Mouse (Mus musculus) central nervous system, embryonic 18 days (tissue): ENCODE data around the gene Mcu. TPM values are rescaled to one million over a fixed set of nuclear protein-coding genes. Genes with fewer than 3 reads are reported as not detected.

Experiments
- polyA plus RNA-seq: library from polyadenylated mRNA; depleted of rRNA; stranded (reverse); fragments of >200 nt; gene quantifications from 2 replicates; pipeline ENCODE4 v1.2.3, GENCODE M21; 2012; rRNA removed

Gene Mcu
- polyA plus RNA-seq = 23.1 and 23.9 TPM in 2 replicates

DNA sequence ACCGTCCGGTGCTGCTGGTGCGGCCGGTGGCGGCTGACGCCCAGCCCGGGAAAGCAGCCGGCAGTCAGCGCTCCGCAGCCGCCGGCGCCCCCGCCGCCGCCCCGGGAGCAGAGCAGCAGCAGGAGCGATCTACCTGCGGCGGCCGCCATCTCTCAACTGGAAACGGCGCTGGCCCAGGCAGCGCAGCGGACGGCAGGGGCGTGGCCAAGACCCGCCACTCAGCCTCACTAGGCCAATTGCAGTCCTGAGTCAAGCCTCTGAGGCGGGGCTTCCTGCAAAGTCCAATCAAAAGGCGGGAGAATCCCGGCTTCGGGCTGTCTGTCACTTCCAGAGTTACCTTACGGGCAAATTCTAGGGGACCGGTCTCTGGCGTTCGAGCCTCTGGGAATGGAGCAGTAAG is at the start of gene Mcu:
Gene Mcu (minus strand): TSS at position 171 of the 400 bp plus-strand sequence.

DNA sequence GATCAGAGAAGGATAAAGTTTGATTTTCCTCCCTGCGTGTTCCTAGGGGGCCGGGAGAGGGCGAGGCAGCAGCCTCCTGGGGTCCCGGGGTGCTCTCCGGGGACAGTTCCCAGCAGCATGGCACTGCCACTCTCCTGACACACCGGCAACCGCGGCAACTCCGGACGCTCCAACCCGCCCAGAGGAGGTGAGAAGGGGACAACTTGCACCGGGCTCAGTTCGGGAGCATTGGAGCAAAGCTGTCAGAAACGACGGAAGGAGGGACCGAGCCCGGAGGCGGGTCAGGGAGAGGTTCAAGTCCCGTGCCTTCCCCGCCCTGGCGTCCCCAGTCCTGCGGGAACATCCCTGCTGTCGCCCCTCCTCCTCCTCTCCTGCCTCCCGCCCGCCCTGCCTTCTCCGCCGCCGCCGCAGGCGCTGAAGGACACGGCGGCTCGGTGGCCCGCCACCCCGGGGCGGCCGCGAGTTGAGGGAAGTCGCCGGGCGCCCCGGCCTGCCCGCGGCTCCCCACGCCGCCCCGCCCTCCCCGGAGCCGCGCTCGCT is 441 bp downstream of the Mcu start, which contains the start of gene Gm10322:
Gene Gm10322 (plus strand): TSS at position 83 of the 540 bp plus-strand sequence.

DNA sequence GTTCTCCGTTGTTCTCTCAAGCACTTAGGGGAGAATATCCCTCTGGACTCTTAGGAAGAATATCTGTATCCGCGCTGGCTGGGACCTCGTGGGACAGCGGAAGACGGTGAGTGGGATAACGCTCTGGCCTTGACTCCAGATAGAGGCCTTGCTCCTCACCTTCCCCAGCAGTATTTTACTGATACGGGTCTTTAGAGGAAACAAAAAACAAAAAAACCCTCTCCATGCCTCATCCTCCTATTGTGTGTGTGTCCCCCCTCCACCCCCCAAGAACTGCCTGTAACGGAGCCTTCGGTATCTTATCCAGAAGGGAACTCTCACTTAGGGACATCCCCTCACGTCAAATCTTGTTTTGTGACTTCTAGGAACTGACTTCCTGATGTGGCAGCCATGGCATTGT is 174.8 kb downstream of the Mcu start, which contains the start of gene Oit3:
Gene Oit3 (minus strand): TSS at position 44 of the 400 bp plus-strand sequence.

DNA sequence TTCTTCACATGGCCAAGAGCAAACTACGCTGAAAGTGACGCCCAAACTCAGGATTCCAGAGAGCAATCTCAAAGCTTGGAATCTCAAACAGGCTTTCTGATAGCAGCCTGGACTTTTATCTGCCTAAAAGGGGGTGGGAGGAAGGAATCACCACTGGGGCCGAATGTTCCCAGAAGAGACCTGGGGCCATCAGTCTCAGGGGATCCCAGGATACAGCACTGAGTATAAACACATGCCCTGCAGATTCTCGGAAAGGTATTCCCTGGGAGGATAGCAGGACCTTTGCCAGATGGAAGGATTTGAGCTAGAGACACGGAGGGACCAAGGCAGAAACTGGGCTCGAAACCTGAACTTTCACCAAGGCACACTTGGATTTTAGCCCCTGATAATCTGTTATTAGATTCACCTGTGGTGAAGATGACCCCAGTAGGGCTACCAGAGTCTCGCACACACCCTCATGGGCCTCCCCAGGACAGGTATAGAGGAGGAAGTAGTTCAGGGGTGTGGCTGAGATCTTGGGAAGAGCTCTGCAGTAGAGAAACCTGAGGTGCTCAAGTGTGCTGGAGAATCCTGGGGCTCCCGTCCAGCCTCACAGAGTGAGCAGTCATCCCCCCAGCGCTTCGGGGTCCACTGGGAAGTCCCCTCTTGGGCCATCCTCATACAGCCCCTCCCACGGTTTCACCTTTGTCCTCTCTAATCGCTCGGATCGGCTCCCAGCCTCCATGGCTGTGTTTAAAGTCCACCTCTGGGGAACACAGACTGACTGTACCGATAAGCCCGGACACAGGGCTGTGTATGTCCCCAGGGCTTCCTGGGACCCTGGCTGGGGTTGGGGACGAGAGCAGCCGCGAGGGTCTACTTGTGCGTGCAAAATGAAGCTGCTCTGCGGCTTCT is 213.3 kb downstream of the Mcu start, which contains the start of gene Pla2g12b:
Gene Pla2g12b (plus strand): TSS at position 762 of the 894 bp plus-strand sequence.

Other genes with a start within 250 kb of the Mcu start
- gene Gm10273, start 221.1 kb downstream of the Mcu start, polyA plus RNA-seq = 6.8 and 7.6 TPM in 2 replicates
- not detected in 2 replicates for gene Pla2g12b, start 213.0 kb downstream of the Mcu start, polyA plus RNA-seq
- 0.19 and 0.32 TPM in 2 replicates for gene Oit3, start 174.9 kb downstream of the Mcu start, polyA plus RNA-seq
- not detected in 2 replicates for gene Gm10322, start 629 bp downstream of the Mcu start, polyA plus RNA-seq
- 88.3 and 92.9 TPM in 2 replicates for gene Micu1, start 85.8 kb upstream of the Mcu start, polyA plus RNA-seq